Mouse (Mus musculus) bone marrow, adult 2 months (tissue): ENCODE results near the gene Primpol.

Source experiments
- CTCF ChIP-seq: fragments of 200-500 bp; IDR thresholded peaks from 2 replicates; pipeline ENCODE4 v1.5.1; 2011; ENCODE audit warnings: low read length, control low read depth; ENCODE audit not compliant: control insufficient read depth, insufficient read depth
- POLR2A ChIP-seq: fragments of 200-500 bp; IDR thresholded peaks from 2 replicates; pipeline ENCODE4 v1.6.1; 2011; ENCODE audit warnings: low read depth, mild to moderate bottlenecking, control low read depth, low read length, borderline replicate concordance; ENCODE audit not compliant: control insufficient read depth

GRCm38 (mm10) chr8:46551615-46552440 lies 65.2 kb downstream of the Primpol start, which contains the start of gene Cenpu:
- TF ChIP-seq POLR2A (peak; percentile 75), CTCF (no peak)
